Mouse (Mus musculus): ENCODE measurements at regions not wholly inside any gene's neighbourhood (a gene's known extent, or its start where the extent isn't known, plus 50 kb on each side); places are given as distances from the start of the nearest gene placed in this dataset.
A peak's percentile ranks its signal among the peaks of the same experiment; 100 is the strongest.

- H3K36me3 ChIP-seq: no peaks in the 10 kb centered on the region
- H3K27ac ChIP-seq: no peak overlapping the region
- no peak overlapping the region for H3K4me3 ChIP-seq
- no peaks in the 10 kb centered on the region for H3K9me3 ChIP-seq
- no peak for DNase-seq (ENCODE audit: low spot score)
- WGBS: 86% methylated on average over 9 of the region's 9 CpGs
- H3K27me3 ChIP-seq (ENCODE audit: insufficient read depth, poor library complexity, severe bottlenecking): peaks cover 34% of the 10 kb centered on the region
- H3K4me1 ChIP-seq: no peaks in the 10 kb centered on the region
Observed at GRCm38 (mm10) chr11:84686473-84686872, 132.8 kb downstream of the Mrm1 start.

- 87% methylated on average over 3 of the region's 3 CpGs for WGBS
Observed at GRCm38 (mm10) chr11:84684325-84684724, 135.0 kb downstream of the Mrm1 start.

GRCm38 (mm10) chr11:84682931-84683330 is 136.4 kb downstream of the Mrm1 start:
- H3K4me1 ChIP-seq: no peaks in the 10 kb centered on the region

More at GRCm38 (mm10) chr11:84684325-84684724, 135.0 kb downstream of the Mrm1 start:
- DNase-seq (ENCODE audit: low spot score): no peak
- H3K36me3 ChIP-seq: no peaks in the 10 kb centered on the region
- H3K27ac ChIP-seq: no peak overlapping the region
- H3K4me1 ChIP-seq: no peaks in the 10 kb centered on the region
- no peak overlapping the region for H3K4me3 ChIP-seq
- peaks cover 30% of the 10 kb centered on the region for H3K27me3 ChIP-seq (ENCODE audit: insufficient read depth, poor library complexity, severe bottlenecking)
- H3K9me3 ChIP-seq: no peaks in the 10 kb centered on the region

GRCm38 (mm10) chr11:84676377-84677078 is 142.8 kb downstream of the Mrm1 start:
- Histone ChIP-seq H3K9me3 (no peaks in the 10 kb centered on the region), H3K4me3 (no peak overlapping the region), H3K36me3 (no peaks in the 10 kb centered on the region), H3K27me3 (ENCODE audit: insufficient read depth, poor library complexity, severe bottlenecking) (peaks cover 53% of the 10 kb centered on the region), H3K27ac (no peak overlapping the region), H3K4me1 (no peaks in the 10 kb centered on the region)
- DNase-seq (ENCODE audit: low spot score): no peak
- 39% methylated on average over 18 of the region's 18 CpGs for WGBS

More at GRCm38 (mm10) chr11:84682931-84683330, 136.4 kb downstream of the Mrm1 start:
- H3K27me3 ChIP-seq (ENCODE audit: insufficient read depth, poor library complexity, severe bottlenecking): peaks cover 37% of the 10 kb centered on the region
- H3K9me3 ChIP-seq: no peaks in the 10 kb centered on the region
- no peak for DNase-seq (ENCODE audit: low spot score)
- no peak overlapping the region for H3K4me3 ChIP-seq
- H3K36me3 ChIP-seq: no peaks in the 10 kb centered on the region
- H3K27ac ChIP-seq: no peak overlapping the region
- whole genome bisulfite sequencing: 88% methylated on average over 13 of the region's 13 CpGs

GRCm38 (mm10) chr11:84672841-84673473 is 146.4 kb downstream of the Mrm1 start:
- Histone ChIP-seq H3K36me3 (no peaks in the 10 kb centered on the region), H3K9me3 (no peaks in the 10 kb centered on the region), H3K27ac (no peak overlapping the region), H3K4me1 (no peaks in the 10 kb centered on the region), H3K27me3 (ENCODE audit: insufficient read depth, poor library complexity, severe bottlenecking) (peaks cover 29% of the 10 kb centered on the region), H3K4me3 (no peak overlapping the region)
- WGBS: 66% methylated on average over 18 of the region's 18 CpGs
- DNase-seq (ENCODE audit: low spot score): no peak

GRCm38 (mm10) chr11:84671585-84671984 is 146.2 kb upstream of the Lhx1 start:
- DNase-seq (ENCODE audit: low spot score): no peak
- Histone ChIP-seq H3K27ac (no peak overlapping the region), H3K27me3 (ENCODE audit: insufficient read depth, poor library complexity, severe bottlenecking) (peaks cover 16% of the 10 kb centered on the region), H3K4me1 (no peaks in the 10 kb centered on the region), H3K9me3 (no peaks in the 10 kb centered on the region), H3K36me3 (no peaks in the 10 kb centered on the region), H3K4me3 (no peak overlapping the region)
- 74% methylated on average over 6 of the region's 6 CpGs for WGBS

GRCm38 (mm10) chr11:84667711-84668110 is 142.4 kb upstream of the Lhx1 start:
- Histone ChIP-seq H3K4me3 (no peak overlapping the region), H3K27ac (no peak overlapping the region), H3K36me3 (no peaks in the 10 kb centered on the region), H3K4me1 (no peaks in the 10 kb centered on the region), H3K27me3 (ENCODE audit: insufficient read depth, poor library complexity, severe bottlenecking) (no peaks in the 10 kb centered on the region), H3K9me3 (no peaks in the 10 kb centered on the region)
- DNase-seq (ENCODE audit: low spot score): no peak
- 76% methylated on average over 4 of the region's 4 CpGs for WGBS

GRCm38 (mm10) chr11:84664258-84664657 is 138.9 kb upstream of the Lhx1 start:
- H3K4me1 ChIP-seq: no peaks in the 10 kb centered on the region; the same call in 1 of the 2 replicates
- WGBS: 48% methylated on average over 3 of the region's 3 CpGs
- no peaks in the 10 kb centered on the region for H3K36me3 ChIP-seq
- no peak overlapping the region for H3K27ac ChIP-seq
- DNase-seq (ENCODE audit: low spot score): no peak
- no peaks in the 10 kb centered on the region for H3K9me3 ChIP-seq
- peaks cover 16% of the 10 kb centered on the region; the same call in 1 of the 2 replicates for H3K27me3 ChIP-seq (ENCODE audit: insufficient read depth, poor library complexity, severe bottlenecking)
- H3K4me3 ChIP-seq: no peak overlapping the region

GRCm38 (mm10) chr11:84661981-84662380 is 136.6 kb upstream of the Lhx1 start:
- no peak overlapping the region for H3K4me3 ChIP-seq
- H3K4me1 ChIP-seq: no peaks in the 10 kb centered on the region; the same call in 1 of the 2 replicates
- H3K27ac ChIP-seq: no peak overlapping the region
- H3K36me3 ChIP-seq: no peaks in the 10 kb centered on the region
- H3K27me3 ChIP-seq (ENCODE audit: insufficient read depth, poor library complexity, severe bottlenecking): peaks cover 25% of the 10 kb centered on the region; the same call in 1 of the 2 replicates
- peak; percentile 83 for DNase-seq (ENCODE audit: low spot score)
- WGBS: 12% methylated on average over 7 of the region's 7 CpGs
- no peaks in the 10 kb centered on the region for H3K9me3 ChIP-seq

- no peaks in the 10 kb centered on the region; the same call in 1 of the 2 replicates for H3K4me1 ChIP-seq
- 34% methylated on average over 8 of the region's 8 CpGs for WGBS
- DNase-seq (ENCODE audit: low spot score): no peak
- peaks cover 25% of the 10 kb centered on the region; the same call in 1 of the 2 replicates for H3K27me3 ChIP-seq (ENCODE audit: insufficient read depth, poor library complexity, severe bottlenecking)
- H3K27ac ChIP-seq: no peak overlapping the region
- H3K4me3 ChIP-seq: no peak overlapping the region
- no peaks in the 10 kb centered on the region for H3K36me3 ChIP-seq
- no peaks in the 10 kb centered on the region for H3K9me3 ChIP-seq
Observed at GRCm38 (mm10) chr11:84660877-84661276, 135.5 kb upstream of the Lhx1 start.

GRCm38 (mm10) chr11:84659370-84659937 is 134.1 kb upstream of the Lhx1 start:
- WGBS: 85% methylated on average over 7 of the region's 7 CpGs
- no peaks in the 10 kb centered on the region for H3K36me3 ChIP-seq
- no peaks in the 10 kb centered on the region for H3K9me3 ChIP-seq
- peaks cover 25% of the 10 kb centered on the region; the same call in 1 of the 2 replicates for H3K27me3 ChIP-seq (ENCODE audit: insufficient read depth, poor library complexity, severe bottlenecking)
- DNase-seq (ENCODE audit: low spot score): no peak
- H3K4me3 ChIP-seq: no peak overlapping the region
- H3K4me1 ChIP-seq: no peaks in the 10 kb centered on the region; the same call in 1 of the 2 replicates
- H3K27ac ChIP-seq: no peak overlapping the region

GRCm38 (mm10) chr11:84653481-84653880 is 128.1 kb upstream of the Lhx1 start:
- Histone ChIP-seq H3K27ac (no peak overlapping the region), H3K4me1 (no peaks in the 10 kb centered on the region), H3K9me3 (no peaks in the 10 kb centered on the region), H3K4me3 (no peak overlapping the region), H3K36me3 (no peaks in the 10 kb centered on the region), H3K27me3 (ENCODE audit: insufficient read depth, poor library complexity, severe bottlenecking) (peaks cover 14% of the 10 kb centered on the region; the same call in 1 of the 2 replicates)
- DNase-seq (ENCODE audit: low spot score): no peak
- WGBS: 51% methylated on average over 8 of the region's 8 CpGs

GRCm38 (mm10) chr11:84648899-84649298 is 123.6 kb upstream of the Lhx1 start:
- WGBS: 89% methylated on average over 5 of the region's 5 CpGs
- Histone ChIP-seq H3K27ac (no peak overlapping the region), H3K36me3 (no peaks in the 10 kb centered on the region), H3K27me3 (ENCODE audit: insufficient read depth, poor library complexity, severe bottlenecking) (peaks cover 24% of the 10 kb centered on the region), H3K4me3 (no peak overlapping the region), H3K9me3 (no peaks in the 10 kb centered on the region), H3K4me1 (no peaks in the 10 kb centered on the region)
- no peak for DNase-seq (ENCODE audit: low spot score)

Data from heart, embryonic 10.5 days (tissue).